Mouse (Mus musculus): ENCODE measurements at regions not wholly inside any gene's neighbourhood (a gene's known extent, or its start where the extent isn't known, plus 50 kb on each side); places are given as distances from the start of the nearest gene placed in this dataset.
A peak's percentile ranks its signal among the peaks of the same experiment; 100 is the strongest.

GRCm38 (mm10) chr19:28732998-28733397, 53.1 kb upstream of the Glis3 start:
- DNase-seq (ENCODE audit: low read depth, low spot score) (no peak), ATAC-seq (no peak)
- in situ Hi-C loops (cut with MboI; ENCODE audit: low pct_unique_long_range_greater_than_20kb): no loop called here
- POLR2A ChIA-PET: no interaction called here
- CTCF ChIA-PET: interaction anchor here (1.0 to 1.3 kb wide), 2 partner anchors 9 to 19 kb away, joined by 4 read pairs; no protein-coding TSS in a partner anchor
- no peak for TF ChIP-seq CTCF (IDR thresholded peaks at IDR 0.05)
- no peaks in the 10 kb centered on the region for H3K27me3 ChIP-seq

DNA sequence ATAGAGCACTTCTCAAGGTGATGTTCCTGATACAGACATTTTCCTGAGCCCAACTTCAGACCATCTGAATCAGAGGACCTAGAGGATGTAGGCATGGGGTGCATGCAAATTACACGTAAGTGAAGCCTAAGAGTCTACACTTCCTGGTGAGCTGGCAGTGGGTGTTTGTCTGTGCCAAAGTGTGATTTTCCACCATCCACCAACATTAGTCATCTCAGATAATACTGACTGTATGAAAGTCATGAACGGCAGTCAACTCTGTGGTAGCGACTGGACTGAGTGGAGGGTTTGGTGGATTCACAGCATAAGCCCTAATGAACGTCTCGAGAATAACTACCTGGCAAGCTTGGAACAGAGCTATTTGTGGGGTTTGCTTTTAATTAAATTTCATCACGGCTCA, 53.9 kb upstream of the Glis3 start:
- ChIA-PET CTCF (interaction anchor here (1.0 to 1.3 kb wide), 3 partner anchors 9 to 19 kb away, joined by 3 to 4 read pairs (median 4); no protein-coding TSS in a partner anchor), POLR2A (no interaction called here)
- in situ Hi-C loops (cut with MboI; ENCODE audit: low pct_unique_long_range_greater_than_20kb): no loop called here
- TF ChIP-seq CTCF (IDR thresholded peaks at IDR 0.05): no peak
- DNase-seq (ENCODE audit: low read depth, low spot score) (no peak), ATAC-seq (no peak)
- no peaks in the 10 kb centered on the region for H3K27me3 ChIP-seq

DNA sequence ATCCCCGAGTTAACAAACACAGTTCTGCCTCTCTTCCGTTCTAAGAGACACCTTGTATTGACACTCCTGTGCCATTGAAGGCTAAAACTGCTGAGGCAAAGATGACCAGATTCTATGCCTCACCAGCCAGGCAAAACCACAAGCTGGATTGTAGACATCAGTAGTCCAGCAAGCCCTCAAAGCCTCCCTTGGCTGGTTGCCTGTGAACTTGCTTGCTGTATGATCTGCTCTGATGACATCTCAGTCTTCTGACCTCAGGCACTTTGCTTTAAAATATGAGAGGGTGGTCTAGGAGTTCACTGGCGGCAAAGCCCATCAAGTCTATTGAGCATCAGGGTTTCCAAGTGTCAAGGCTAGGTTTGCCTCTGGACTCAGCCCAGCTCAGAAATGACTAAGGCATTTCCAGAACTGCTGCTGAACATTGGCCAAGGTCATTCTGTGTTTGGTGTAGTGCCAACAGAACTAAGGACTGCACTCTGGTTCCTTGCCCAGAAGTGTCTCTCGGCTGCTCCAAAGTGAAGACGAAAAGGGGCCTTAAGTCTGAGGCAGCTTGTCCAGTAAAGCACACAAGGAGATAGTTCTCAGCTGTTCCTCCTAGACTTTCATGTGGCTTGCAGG, 63.4 kb upstream of the Glis3 start:
- CTCF ChIA-PET: interaction anchor here (1.1 to 4.0 kb wide), 6 partner anchors 10 to 578 kb away, joined by 3 to 17 read pairs (median 5); no protein-coding TSS in a partner anchor
- DNase-seq (ENCODE audit: low read depth, low spot score) (no peak), ATAC-seq (peak; percentile 17)
- no peaks in the 10 kb centered on the region for H3K27me3 ChIP-seq
- in situ Hi-C loops (cut with MboI; ENCODE audit: low pct_unique_long_range_greater_than_20kb): no loop called here
- POLR2A ChIA-PET: interaction anchor here (0.9 to 1.5 kb wide), 2 partner anchors 15 to 16 kb away, joined by 3 to 4 read pairs; no protein-coding TSS in a partner anchor
- TF ChIP-seq CTCF (IDR thresholded peaks at IDR 0.05): no peak

DNA sequence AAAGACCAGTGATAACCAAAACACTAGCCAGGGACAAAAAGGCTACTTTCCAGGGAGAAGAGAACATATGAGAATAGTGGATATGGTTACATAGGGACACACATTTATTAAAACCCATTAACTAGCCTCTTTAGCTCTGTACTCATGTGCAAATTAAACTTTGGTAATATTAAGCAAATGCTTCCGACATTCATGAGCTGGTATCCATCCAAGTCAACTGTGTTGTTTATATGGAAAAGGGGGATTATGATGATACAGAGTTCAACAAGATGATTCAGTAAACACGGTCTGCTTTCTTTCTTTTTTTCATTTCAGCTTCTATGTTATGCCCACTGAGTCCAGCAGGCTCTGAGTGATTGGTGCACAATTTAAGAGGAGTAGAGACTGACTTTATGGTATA, 65.2 kb upstream of the Glis3 start:
- ChIA-PET CTCF (interaction anchor here (1.8 to 4.0 kb wide), 2 partner anchors 14 to 19 kb away, joined by 11 to 17 read pairs; no protein-coding TSS in a partner anchor), POLR2A (interaction anchor here (0.6 kb wide), 1 partner anchor 734 kb away, joined by 10 read pairs; no protein-coding TSS in a partner anchor)
- no peaks in the 10 kb centered on the region for H3K27me3 ChIP-seq
- ATAC-seq (no peak), DNase-seq (ENCODE audit: low read depth, low spot score) (no peak)
- no peak for TF ChIP-seq CTCF (IDR thresholded peaks at IDR 0.05)
- in situ Hi-C loops (cut with MboI; ENCODE audit: low pct_unique_long_range_greater_than_20kb): no loop called here

DNA sequence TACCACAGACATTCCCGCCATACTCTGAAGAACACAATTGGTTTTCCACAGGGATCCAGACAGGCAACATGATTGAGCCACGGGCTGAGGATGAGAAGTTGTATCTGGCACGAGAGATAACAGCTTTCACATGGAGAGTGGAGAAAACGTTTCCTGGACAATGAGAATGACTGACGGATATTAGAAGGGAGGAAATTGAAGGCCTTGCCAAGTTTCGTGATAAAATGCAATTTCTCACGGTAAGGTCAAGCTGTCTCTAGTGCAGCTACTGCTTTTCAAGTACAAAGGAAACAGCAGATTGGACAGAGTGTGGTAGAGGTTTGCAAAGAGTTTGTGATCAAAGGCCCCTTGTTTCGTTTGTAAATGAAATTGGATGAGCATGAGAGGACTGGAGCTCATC, 65.7 kb upstream of the Glis3 start:
- POLR2A ChIA-PET: no interaction called here
- in situ Hi-C loops (cut with MboI; ENCODE audit: low pct_unique_long_range_greater_than_20kb): no loop called here
- no peak for DNase-seq (ENCODE audit: low read depth, low spot score)
- CTCF ChIA-PET: interaction anchor here (1.8 to 4.0 kb wide), 2 partner anchors 13 to 19 kb away, joined by 11 to 17 read pairs; no protein-coding TSS in a partner anchor
- TF ChIP-seq CTCF (IDR thresholded peaks at IDR 0.05): no peak
- ATAC-seq: no peak
- no peaks in the 10 kb centered on the region for H3K27me3 ChIP-seq

DNA sequence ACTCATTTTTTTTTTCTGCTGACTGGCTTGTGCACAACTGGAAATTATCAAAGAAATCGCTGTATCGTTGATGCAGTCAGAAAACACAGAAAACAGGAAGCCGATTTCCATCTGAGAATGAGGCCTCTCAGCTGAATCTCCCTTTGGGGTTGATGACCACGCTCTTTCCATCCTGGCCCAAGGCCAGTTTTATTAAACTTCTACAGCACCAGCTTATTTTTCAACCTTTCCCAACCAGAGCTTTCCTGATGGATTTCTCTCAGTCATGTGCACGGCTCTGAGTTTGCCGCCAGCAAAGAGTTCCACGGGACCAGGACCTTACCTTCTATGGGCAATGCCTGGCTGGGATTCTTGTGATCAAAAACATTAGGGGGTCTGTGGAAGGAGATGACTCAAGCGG, 71.2 kb upstream of the Glis3 start:
- no peak for TF ChIP-seq CTCF (IDR thresholded peaks at IDR 0.05)
- in situ Hi-C loops (cut with MboI; ENCODE audit: low pct_unique_long_range_greater_than_20kb): loop anchor here (5.0 to 25.0 kb wide), 2 partner anchors 49 to 964 kb away; no protein-coding TSS in a partner anchor
- no peak for DNase-seq (ENCODE audit: low read depth, low spot score)
- no peak for ATAC-seq
- H3K27me3 ChIP-seq: no peaks in the 10 kb centered on the region
- POLR2A ChIA-PET: no interaction called here
- CTCF ChIA-PET: no interaction called here

- POLR2A ChIA-PET: interaction anchor here (0.6 to 2.1 kb wide), 3 partner anchors 9 to 16 kb away, joined by 3 to 4 read pairs (median 3); no protein-coding TSS in a partner anchor
- CTCF ChIA-PET: interaction anchor here (1.0 to 2.8 kb wide), 13 partner anchors 9 to 745 kb away, joined by 3 to 11 read pairs (median 4); no protein-coding TSS in a partner anchor
- TF ChIP-seq CTCF (IDR thresholded peaks at IDR 0.05): peak; percentile 96
- DNase-seq (ENCODE audit: low read depth, low spot score) (peak; percentile 44), ATAC-seq (peak; percentile 62)
- in situ Hi-C loops (cut with MboI; ENCODE audit: low pct_unique_long_range_greater_than_20kb): loop anchor here (25.0 kb wide), 1 partner anchor 972 kb away; no protein-coding TSS in a partner anchor
- H3K27me3 ChIP-seq: no peaks in the 10 kb centered on the region
These were observed 76.0 kb upstream of the Slc1a1 start for GRCm38 (mm10) chr19:28758854-28759253.

DNA sequence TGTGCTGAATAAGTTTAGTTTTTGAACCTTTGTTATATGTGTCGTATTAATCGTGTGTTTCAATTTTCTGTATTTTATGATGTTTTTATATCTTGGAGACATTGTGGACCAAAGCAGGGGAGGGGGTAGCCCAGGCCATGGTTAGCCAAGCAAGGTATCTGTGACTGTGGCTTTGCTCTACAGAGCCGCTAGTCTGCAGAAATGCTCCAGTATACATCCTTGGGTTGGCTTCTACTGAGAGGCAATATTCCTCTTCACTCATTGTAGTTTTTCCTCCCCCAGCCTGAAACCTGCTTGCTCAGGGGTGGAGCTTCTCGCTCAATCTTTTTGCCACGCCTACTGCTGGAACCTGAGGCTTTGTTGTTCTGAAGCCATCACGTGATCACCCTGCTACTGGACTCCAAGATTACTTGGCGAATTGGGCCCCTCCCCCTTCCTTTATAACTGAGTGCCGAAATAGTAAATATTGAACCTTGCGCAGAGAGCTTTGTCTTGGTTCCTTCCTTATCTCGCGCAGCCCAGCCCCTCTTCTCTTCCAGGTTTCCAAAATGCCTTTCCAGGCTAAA, 70.0 kb upstream of the Slc1a1 start:
- no peak for TF ChIP-seq CTCF (IDR thresholded peaks at IDR 0.05)
- H3K27me3 ChIP-seq: peaks cover 2% of the 10 kb centered on the region
- ATAC-seq: no peak
- POLR2A ChIA-PET: interaction anchor here (0.6 kb wide), 1 partner anchor 606 kb away, joined by 3 read pairs; no protein-coding TSS in a partner anchor
- DNase-seq (ENCODE audit: low read depth, low spot score): no peak
- CTCF ChIA-PET: no interaction called here
- in situ Hi-C loops (cut with MboI; ENCODE audit: low pct_unique_long_range_greater_than_20kb): loop anchor here (10.0 to 25.0 kb wide), 2 partner anchors 978 to 1320 kb away; no protein-coding TSS in a partner anchor

- POLR2A ChIA-PET: interaction anchor here (0.6 to 0.7 kb wide), 2 partner anchors 10 to 204 kb away, joined by 3 to 6 read pairs; no protein-coding TSS in a partner anchor
These were observed 66.6 kb upstream of the Slc1a1 start for GRCm38 (mm10) chr19:28768218-28768617.

DNA sequence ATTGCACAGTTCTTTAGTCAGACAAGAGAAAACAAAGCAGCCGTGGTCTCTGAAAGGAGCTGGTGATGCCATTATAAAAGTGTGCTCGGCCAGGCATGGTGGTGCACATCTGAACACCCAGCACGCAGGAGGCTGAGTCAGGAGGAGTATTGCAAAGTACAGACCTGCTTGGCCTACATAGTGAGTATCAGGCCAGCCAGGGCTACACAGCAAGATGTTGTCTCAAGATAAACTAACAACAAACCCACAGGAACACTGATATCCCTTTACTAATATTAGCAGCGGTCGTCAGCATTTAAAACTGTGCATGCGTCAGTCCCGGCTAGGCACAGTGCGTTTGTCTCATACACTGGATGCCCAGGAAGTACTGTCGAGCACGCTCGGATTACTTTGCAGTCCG, 64.4 kb upstream of the Slc1a1 start:
- in situ Hi-C loops (cut with MboI; ENCODE audit: low pct_unique_long_range_greater_than_20kb): loop anchor here (25.0 kb wide), 1 partner anchor 983 kb away; no protein-coding TSS in a partner anchor
- DNase-seq (ENCODE audit: low read depth, low spot score) (no peak), ATAC-seq (no peak)
- CTCF ChIA-PET: no interaction called here
- TF ChIP-seq CTCF (IDR thresholded peaks at IDR 0.05): no peak
- H3K27me3 ChIP-seq: peaks cover 24% of the 10 kb centered on the region
- POLR2A ChIA-PET: interaction anchor here (0.6 kb wide), 1 partner anchor 980 kb away, joined by 3 read pairs; no protein-coding TSS in a partner anchor

More at GRCm38 (mm10) chr19:28768218-28768617, 66.6 kb upstream of the Slc1a1 start:
- H3K27me3 ChIP-seq: peaks cover 14% of the 10 kb centered on the region
- in situ Hi-C loops (cut with MboI; ENCODE audit: low pct_unique_long_range_greater_than_20kb): loop anchor here (10.0 to 25.0 kb wide), 2 partner anchors 981 to 1323 kb away; no protein-coding TSS in a partner anchor
- peak; percentile 53 for TF ChIP-seq CTCF (IDR thresholded peaks at IDR 0.05)
- DNase-seq (ENCODE audit: low read depth, low spot score) (no peak), ATAC-seq (no peak)
- CTCF ChIA-PET: interaction anchor here (1.2 kb wide), 1 partner anchor 606 kb away, joined by 3 read pairs; no protein-coding TSS in a partner anchor

Measured in Patski (cell line).